Mouse (Mus musculus): ENCODE measurements around the gene Acoxl. TPM values are rescaled to one million over a fixed set of nuclear protein-coding genes. Genes with fewer than 3 reads are reported as not detected.

Gene Acoxl
- polyA plus RNA-seq, 1 experiment: not detected

DNA sequence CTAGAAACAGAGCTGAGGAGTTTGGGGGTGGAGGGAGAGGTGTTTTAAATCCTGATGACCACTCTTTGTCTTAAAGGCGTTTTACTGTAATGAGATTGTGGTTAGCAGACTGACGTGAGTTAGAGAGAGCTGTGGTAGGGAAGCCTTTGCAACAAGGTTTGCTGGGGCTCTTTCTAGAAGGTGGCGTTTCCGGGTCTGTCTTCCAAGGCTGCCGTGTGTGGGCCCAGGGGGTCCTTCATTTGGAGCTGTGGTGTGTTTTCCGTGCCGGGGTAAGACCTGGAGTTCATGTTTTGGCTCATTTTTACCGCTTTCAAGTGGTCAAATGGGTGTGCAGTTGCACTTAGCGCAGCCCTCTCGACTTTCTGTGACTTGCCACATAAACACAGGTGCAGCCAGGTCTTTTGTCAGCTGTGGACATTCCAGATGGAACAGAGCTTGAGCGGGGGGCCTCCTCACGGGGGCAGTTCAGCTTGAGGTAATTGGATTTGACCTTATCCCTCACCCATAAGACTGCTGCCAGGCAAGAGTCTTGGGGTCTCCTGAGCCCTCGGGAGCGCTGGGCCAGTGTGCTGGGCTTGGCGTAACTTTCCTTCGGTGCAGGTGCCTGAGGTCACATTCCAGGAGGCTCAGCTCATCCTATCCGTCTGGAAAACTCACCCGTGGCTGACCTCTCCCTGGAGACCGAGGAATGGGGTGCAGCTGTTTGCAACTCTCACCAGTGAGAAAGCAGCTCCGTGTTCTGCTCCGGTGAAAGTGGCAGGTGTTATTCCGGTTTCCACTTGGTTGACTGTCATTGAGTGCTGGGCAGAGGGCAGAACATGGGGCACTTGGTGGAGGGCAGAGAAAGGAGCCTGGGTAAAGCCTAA, 83.6 kb downstream of the Acoxl start:
- TF ChIP-seq POLR2A (IDR thresholded peaks at IDR 0.05; ENCODE audit: borderline replicate concordance, control insufficient read depth, low read depth, low read length) (no peak), CTCF (IDR thresholded peaks at IDR 0.05; ENCODE audit: control insufficient read depth, insufficient read depth, low read length) (no peak)
- Histone ChIP-seq H3K4me1 (ENCODE audit: control insufficient read depth, insufficient read depth, low read length) (no peaks in the 10 kb centered on the region; the same call in 1 of the 2 replicates), H3K27ac (ENCODE audit: control insufficient read depth, insufficient read depth, low read depth, low read length, poor library complexity) (no peak overlapping the region), H3K4me3 (replicated peaks; ENCODE audit: control insufficient read depth, low read depth, low read length) (no peak overlapping the region)
- 74% methylated on average over 22 of the region's 22 CpGs for WGBS

DNA sequence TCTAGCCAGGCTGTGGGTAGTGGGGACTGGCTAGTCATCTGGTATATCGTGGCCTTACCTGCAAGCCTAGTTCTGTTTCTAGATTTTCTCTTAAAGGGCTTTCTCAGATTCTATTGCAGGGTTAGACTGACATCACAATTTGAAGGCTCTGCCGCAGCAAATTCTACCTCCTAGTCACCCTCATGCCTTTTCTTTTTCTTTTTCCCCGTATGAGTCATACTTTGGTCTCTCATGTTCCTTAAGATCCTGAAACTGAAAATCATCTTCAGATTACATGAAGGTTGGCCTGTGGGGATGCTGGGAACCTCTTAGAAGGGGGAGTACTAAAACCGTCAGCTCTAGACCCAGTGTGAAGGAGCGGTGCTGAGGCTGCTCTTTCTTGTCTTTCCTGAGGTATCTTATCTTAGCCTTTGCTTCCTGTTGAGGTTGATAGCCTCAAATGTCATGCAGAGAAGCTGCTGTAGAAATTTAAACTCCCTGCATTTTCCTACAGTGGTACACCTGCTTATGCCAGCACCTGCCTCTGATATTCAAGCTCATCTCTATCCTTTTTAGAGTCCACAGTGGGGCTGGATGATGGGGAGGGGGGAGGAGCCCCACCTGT, 84.5 kb downstream of the Acoxl start:
- 42% methylated on average over 5 of the region's 5 CpGs for WGBS
- Histone ChIP-seq H3K4me3 (replicated peaks; ENCODE audit: control insufficient read depth, low read depth, low read length) (no peak overlapping the region), H3K4me1 (ENCODE audit: control insufficient read depth, insufficient read depth, low read length) (peaks cover 4% of the 10 kb centered on the region), H3K27ac (ENCODE audit: control insufficient read depth, insufficient read depth, low read depth, low read length, poor library complexity) (no peak overlapping the region)
- TF ChIP-seq CTCF (IDR thresholded peaks at IDR 0.05; ENCODE audit: control insufficient read depth, insufficient read depth, low read length) (no peak), POLR2A (IDR thresholded peaks at IDR 0.05; ENCODE audit: borderline replicate concordance, control insufficient read depth, low read depth, low read length) (no peak)

DNA sequence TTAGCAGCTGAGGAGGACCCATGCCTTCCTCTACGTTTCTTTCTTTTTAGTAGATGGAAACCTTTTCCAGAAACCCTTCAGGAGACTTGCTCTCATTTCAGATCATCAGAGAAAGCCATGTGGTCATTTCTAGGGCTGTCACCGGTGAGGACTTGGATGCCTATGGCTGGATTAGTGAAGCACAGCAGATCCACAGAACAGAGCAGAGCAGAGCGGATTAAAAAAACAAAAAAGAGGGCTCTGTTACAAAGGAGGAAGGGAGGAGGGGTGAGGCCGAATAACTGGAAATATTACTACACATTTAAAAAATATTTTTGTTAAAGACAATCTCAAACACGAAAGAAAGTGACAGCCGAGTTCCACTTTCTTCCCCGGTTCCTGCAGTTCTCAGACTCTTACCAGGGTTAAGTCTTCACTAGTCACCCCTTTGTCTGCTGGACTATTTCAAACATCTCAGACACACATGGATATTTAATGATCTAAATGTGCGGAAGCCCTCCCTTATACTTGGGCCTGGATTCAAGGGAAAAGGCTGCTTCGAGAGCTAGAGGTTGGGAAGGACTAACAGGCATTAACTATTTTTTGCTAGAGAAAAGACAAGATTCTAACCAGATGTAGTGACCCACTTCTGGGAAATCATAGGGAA, 88.1 kb downstream of the Acoxl start:
- H3K4me1 ChIP-seq (ENCODE audit: control insufficient read depth, insufficient read depth, low read length): peaks cover 4% of the 10 kb centered on the region
- TF ChIP-seq POLR2A (IDR thresholded peaks at IDR 0.05; ENCODE audit: borderline replicate concordance, control insufficient read depth, low read depth, low read length): no peak
- TF ChIP-seq CTCF (IDR thresholded peaks at IDR 0.05; ENCODE audit: control insufficient read depth, insufficient read depth, low read length): no peak
- WGBS: 79% methylated on average over 9 of the region's 9 CpGs
- H3K27ac ChIP-seq (ENCODE audit: control insufficient read depth, insufficient read depth, low read depth, low read length, poor library complexity): no peak overlapping the region
- H3K4me3 ChIP-seq (replicated peaks; ENCODE audit: control insufficient read depth, low read depth, low read length): no peak overlapping the region

DNA sequence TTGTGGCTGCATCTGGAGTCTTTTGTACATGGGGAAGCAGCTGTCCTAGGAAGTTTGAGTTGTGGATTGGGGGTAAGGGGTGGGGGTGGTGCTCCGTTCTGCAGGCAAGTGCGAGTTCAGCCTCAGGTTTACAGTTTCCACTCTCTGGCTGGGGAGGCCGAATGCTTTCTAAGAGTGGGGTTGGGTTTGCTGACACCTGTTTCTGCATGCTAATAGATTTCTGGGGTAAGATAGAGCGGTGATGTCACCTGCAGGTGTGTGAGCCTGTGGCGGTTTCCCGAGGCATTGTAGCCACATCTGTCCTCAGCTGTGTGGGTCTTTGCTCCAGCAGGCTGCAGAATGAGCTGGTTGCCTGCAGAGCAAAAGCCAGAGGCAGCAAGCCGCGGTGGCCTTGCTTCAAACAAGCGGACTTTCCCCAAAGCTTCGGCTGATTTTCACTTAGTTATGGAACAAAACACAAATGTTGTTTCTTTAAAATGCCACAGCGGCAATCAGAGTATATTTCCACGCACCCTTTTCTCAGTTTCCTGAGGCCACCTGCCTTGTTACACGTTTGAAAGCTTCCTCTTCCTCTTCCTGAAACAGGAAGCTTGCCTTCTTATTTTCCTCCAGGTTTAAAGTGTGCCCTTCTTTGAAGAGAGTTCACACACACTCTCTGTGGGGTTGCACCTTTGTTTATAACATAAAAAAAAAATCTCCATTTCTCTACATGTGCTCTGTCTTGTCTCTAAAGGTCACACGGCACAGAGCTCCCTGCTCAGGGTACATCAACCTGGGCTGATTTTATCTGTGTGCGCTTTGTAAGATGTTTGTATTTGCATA, 89.0 kb downstream of the Acoxl start:
- WGBS: 29% methylated on average over 15 of the region's 15 CpGs
- TF ChIP-seq CTCF (IDR thresholded peaks at IDR 0.05; ENCODE audit: control insufficient read depth, insufficient read depth, low read length) (no peak), POLR2A (IDR thresholded peaks at IDR 0.05; ENCODE audit: borderline replicate concordance, control insufficient read depth, low read depth, low read length) (no peak)
- Histone ChIP-seq H3K4me3 (replicated peaks; ENCODE audit: control insufficient read depth, low read depth, low read length) (no peak overlapping the region), H3K27ac (ENCODE audit: control insufficient read depth, insufficient read depth, low read depth, low read length, poor library complexity) (peak overlapping the region; percentile 9; the same call in 1 of the 2 replicates), H3K4me1 (ENCODE audit: control insufficient read depth, insufficient read depth, low read length) (peaks cover 4% of the 10 kb centered on the region)

DNA sequence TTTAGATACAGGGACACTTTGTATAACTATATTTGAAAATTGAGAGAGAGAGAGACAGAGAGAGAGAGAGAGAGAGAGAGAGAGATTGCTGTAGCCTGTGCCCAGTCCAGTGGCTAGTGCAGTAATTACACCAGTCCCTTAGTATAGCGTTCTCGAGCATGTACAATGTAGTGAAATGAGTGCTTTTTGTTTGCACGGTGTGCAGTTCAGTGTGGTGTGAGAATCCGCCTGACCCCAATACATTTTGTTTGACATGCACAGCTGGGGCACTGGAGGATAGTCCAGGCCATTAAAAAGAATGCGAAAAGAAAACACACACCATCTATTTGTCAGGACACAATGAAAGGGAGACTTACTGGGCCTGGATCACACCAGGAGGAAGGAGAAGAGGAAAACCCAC, 89.6 kb downstream of the Acoxl start:
- WGBS: 64% methylated on average over 5 of the region's 5 CpGs
- TF ChIP-seq CTCF (IDR thresholded peaks at IDR 0.05; ENCODE audit: control insufficient read depth, insufficient read depth, low read length) (no peak), POLR2A (IDR thresholded peaks at IDR 0.05; ENCODE audit: borderline replicate concordance, control insufficient read depth, low read depth, low read length) (no peak)
- no peak overlapping the region for H3K4me3 ChIP-seq (replicated peaks; ENCODE audit: control insufficient read depth, low read depth, low read length)
- no peak overlapping the region for H3K27ac ChIP-seq (ENCODE audit: control insufficient read depth, insufficient read depth, low read depth, low read length, poor library complexity)
- peaks cover 4% of the 10 kb centered on the region for H3K4me1 ChIP-seq (ENCODE audit: control insufficient read depth, insufficient read depth, low read length)

DNA sequence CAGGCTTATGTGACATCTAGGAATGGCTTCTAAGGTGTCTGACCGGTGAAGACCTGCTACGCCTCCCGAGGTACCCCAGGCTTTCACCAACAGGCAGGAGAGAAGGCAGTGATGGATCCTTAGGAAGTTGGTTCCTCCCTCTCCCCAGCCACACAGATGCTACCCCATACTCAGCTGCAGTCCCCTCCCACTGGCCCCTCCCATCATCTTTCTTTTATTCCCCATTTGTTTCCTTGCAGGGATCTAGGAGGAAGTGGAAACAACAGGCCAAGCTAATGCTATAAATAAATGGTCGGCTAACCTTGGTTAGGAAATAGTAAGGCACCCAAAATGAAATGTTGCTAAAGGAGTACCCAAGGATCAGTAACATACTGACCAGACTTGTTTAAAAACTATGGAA, 90.2 kb downstream of the Acoxl start:
- Histone ChIP-seq H3K4me3 (replicated peaks; ENCODE audit: control insufficient read depth, low read depth, low read length) (no peak overlapping the region), H3K4me1 (ENCODE audit: control insufficient read depth, insufficient read depth, low read length) (peaks cover 4% of the 10 kb centered on the region), H3K27ac (ENCODE audit: control insufficient read depth, insufficient read depth, low read depth, low read length, poor library complexity) (no peak overlapping the region)
- 56% methylated on average over 4 of the region's 4 CpGs for WGBS
- TF ChIP-seq POLR2A (IDR thresholded peaks at IDR 0.05; ENCODE audit: borderline replicate concordance, control insufficient read depth, low read depth, low read length): no peak
- TF ChIP-seq CTCF (IDR thresholded peaks at IDR 0.05; ENCODE audit: control insufficient read depth, insufficient read depth, low read length): no peak

DNA sequence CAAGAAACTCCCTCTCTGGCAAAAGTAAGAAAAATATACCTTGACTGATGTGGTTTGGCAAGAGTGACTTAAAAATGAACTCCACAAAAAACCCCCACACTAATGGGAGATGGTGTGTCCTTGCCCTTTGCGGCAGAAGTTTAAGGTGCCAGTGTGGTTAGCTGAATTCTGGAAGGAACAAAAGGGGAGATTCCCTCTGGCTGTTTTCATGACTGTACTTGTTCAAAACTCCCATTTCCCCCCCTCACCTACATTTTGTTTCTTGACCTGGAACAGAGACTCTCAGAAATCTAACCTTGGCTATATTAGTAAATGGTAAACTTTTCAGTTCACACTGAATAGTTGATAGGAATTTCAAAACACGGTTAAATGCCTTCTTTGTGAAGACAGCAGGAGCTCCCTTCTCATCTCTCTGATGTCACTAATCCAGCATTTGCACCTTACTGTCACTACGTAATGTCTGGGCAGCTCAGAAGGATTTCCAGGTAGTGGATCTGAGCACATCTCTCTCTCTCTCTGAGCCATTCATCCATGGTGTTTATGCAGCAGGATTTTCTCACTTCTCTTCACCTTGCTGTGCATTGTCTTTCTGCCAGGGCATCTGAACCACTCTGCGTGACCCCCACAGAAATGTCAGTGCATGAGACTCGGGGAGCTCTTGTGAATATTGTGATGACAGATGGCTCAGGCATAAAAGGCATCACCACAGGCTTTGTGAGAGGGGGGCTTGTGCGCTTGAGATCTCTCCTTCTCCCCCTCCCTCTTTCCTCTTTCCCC, 91.5 kb downstream of the Acoxl start:
- 82% methylated on average over 6 of the region's 6 CpGs for WGBS
- Histone ChIP-seq H3K27ac (ENCODE audit: control insufficient read depth, insufficient read depth, low read depth, low read length, poor library complexity) (no peak overlapping the region), H3K4me1 (ENCODE audit: control insufficient read depth, insufficient read depth, low read length) (peaks cover 4% of the 10 kb centered on the region), H3K4me3 (replicated peaks; ENCODE audit: control insufficient read depth, low read depth, low read length) (no peak overlapping the region)
- TF ChIP-seq CTCF (IDR thresholded peaks at IDR 0.05; ENCODE audit: control insufficient read depth, insufficient read depth, low read length) (no peak), POLR2A (IDR thresholded peaks at IDR 0.05; ENCODE audit: borderline replicate concordance, control insufficient read depth, low read depth, low read length) (no peak)
